Comparison of ENCODE assay signal across 28 mouse cellular contexts in the genomic region with DNA sequence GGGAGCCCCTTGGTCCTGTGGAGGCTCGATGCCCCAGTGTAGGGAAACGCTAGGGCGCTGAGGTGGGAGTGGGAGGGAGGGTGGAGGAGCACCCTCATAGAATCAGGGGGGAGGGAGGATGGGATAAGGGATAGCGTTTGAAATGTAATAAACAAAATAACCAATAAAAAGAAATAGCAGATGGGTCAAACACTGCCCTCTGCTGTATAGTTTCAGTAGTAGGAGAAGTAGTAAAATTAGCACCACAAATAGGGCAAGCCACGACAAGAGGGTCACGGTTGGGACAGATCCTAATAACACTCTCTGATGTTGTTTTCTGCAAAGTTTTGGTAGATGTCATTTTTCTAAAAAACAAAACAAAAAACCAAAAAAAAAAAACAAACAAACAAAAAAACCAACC.
DNase-seq lines count a peak whose midpoint lies in the region; ATAC-seq and TF ChIP-seq lines count a peak whose summit lies in the region.
"Had no signal": no experiment of that assay in that cellular context is flagged by ENCODE, and none has a peak within 500 bp of the region (broad histone marks: within the 10 kb centered on the region; RNA-seq: fewer than 3 reads in every experiment).

No protein-coding gene starts in this region.

- H3K9ac ChIP-seq in intestine, postnatal 0 days (ENCODE audit: low read depth, low read length) = no peak overlapping the region
- no peak overlapping the region for H3K9ac ChIP-seq in intestine, embryonic 15.5 days
- no peak overlapping the region for H3K9ac ChIP-seq in lung, postnatal 0 days (replicated peaks; ENCODE audit: low read depth)
- no peak overlapping the region for H3K9ac ChIP-seq in CH12.LX (ENCODE audit: insufficient read depth, low read depth)
- H3K9ac ChIP-seq in stomach, postnatal 0 days (ENCODE audit: low read length) = no peak overlapping the region
- H3K9ac ChIP-seq in hindbrain, embryonic 13.5 days = no peak overlapping the region
- H3K9ac ChIP-seq: liver, embryonic 13.5 days; lung, embryonic 15.5 days; midbrain, embryonic 13.5 days had no signal

- no peaks in the 10 kb centered on the region for H3K4me1 ChIP-seq in intestine, postnatal 0 days (replicated peaks; ENCODE audit: control insufficient read depth, insufficient read depth, low read length)
- no peaks in the 10 kb centered on the region; the same call in 1 of the 2 replicates for H3K4me1 ChIP-seq in intestine, embryonic 15.5 days (replicated peaks)
- no peaks in the 10 kb centered on the region for H3K4me1 ChIP-seq in lung, postnatal 0 days (ENCODE audit: insufficient read depth, low read depth, low read length)
- H3K4me1 ChIP-seq in CH12.LX (ENCODE audit: control insufficient read depth in 1 of 2, insufficient read depth in 2 of 2) = peaks cover 4 to 19% of the 10 kb centered on the region in 2 experiments
- H3K4me1 ChIP-seq in stomach, postnatal 0 days (replicated peaks; ENCODE audit: control insufficient read depth, insufficient read depth) = no peaks in the 10 kb centered on the region
- 0 out of 2 replicates have a peak, but pooled peaks cover 2% of the 10 kb centered on the region for H3K4me1 ChIP-seq in hindbrain, embryonic 13.5 days (replicated peaks)
- H3K4me1 ChIP-seq: liver, embryonic 13.5 days; megakaryocyte, embryonic 14.5 days had no signal

- no peak overlapping the region for H3K4me2 ChIP-seq in intestine, postnatal 0 days (replicated peaks; ENCODE audit: low read depth)
- no peak overlapping the region for H3K4me2 ChIP-seq in intestine, embryonic 15.5 days (replicated peaks)
- no peak overlapping the region for H3K4me2 ChIP-seq in lung, postnatal 0 days (replicated peaks; ENCODE audit: low read depth, low read length)
- no peak overlapping the region for H3K4me2 ChIP-seq in CH12.LX (ENCODE audit: insufficient read depth, low read depth, poor library complexity, severe bottlenecking)
- no peak overlapping the region for H3K4me2 ChIP-seq in stomach, postnatal 0 days (replicated peaks; ENCODE audit: low read depth)
- H3K4me2 ChIP-seq in hindbrain, embryonic 13.5 days = no peak overlapping the region
- H3K4me2 ChIP-seq: liver, embryonic 13.5 days; lung, embryonic 15.5 days; midbrain, embryonic 13.5 days had no signal

- no peak for TF ChIP-seq EP300 in lung, postnatal 0 days (IDR thresholded peaks at IDR 0.05)
- TF ChIP-seq EP300 in CH12.LX (IDR thresholded peaks at IDR 0.05; ENCODE audit: low read length) = no peak
- TF ChIP-seq EP300 in stomach, postnatal 0 days (optimal IDR thresholded peaks at IDR 0.05) = no peak

- H3K27ac ChIP-seq in intestine, postnatal 0 days (ENCODE audit: low read depth, low read length) = no peak overlapping the region
- H3K27ac ChIP-seq in intestine, embryonic 15.5 days = no peak overlapping the region
- H3K27ac ChIP-seq in lung, postnatal 0 days (ENCODE audit: low read length) = no peak overlapping the region
- no peak overlapping the region for H3K27ac ChIP-seq in CH12.LX (ENCODE audit: insufficient read depth, low read depth)
- H3K27ac ChIP-seq in stomach, postnatal 0 days (replicated peaks) = no peak overlapping the region
- no peak overlapping the region for H3K27ac ChIP-seq in hindbrain, embryonic 13.5 days
- H3K27ac ChIP-seq: hindbrain, postnatal 0 days; liver, embryonic 13.5 days; lung, embryonic 15.5 days; midbrain, embryonic 13.5 days had no signal

- ATAC-seq in intestine, postnatal 0 days = no peak
- no peak for ATAC-seq in intestine, embryonic 15.5 days
- ATAC-seq in lung, postnatal 0 days = no peak
- ATAC-seq in stomach, postnatal 0 days (ENCODE audit: low FRiP score, low TSS enrichment) = no peak
- ATAC-seq in hindbrain, embryonic 13.5 days (ENCODE audit: low FRiP score) = no peak
- ATAC-seq: activated CD4-positive, CD25-positive, alpha-beta regulatory T cell, adult 4 months; forebrain, embryonic 16.5 days; hindbrain, postnatal 0 days; intestine, embryonic 16.5 days; midbrain, embryonic 13.5 days had no signal

- in situ Hi-C loops in CH12.LX (cut with MboI; ENCODE audit: low pct_ligation_motif_present, low pct_unique_long_range_greater_than_20kb, low sequenced_read_pairs) = no loop called here

- no peaks in the 10 kb centered on the region for H3K79me2 ChIP-seq in CH12.LX (replicated peaks; ENCODE audit: control insufficient read depth, extremely low read depth, insufficient read depth, poor library complexity, severe bottlenecking)

- peak; percentile 4 for DNase-seq in lung, postnatal 0 days (ENCODE audit: low spot score)
- no peak for DNase-seq in lung, postnatal 10 days
- DNase-seq in CH12.LX (ENCODE audit: extremely low read depth) = peak; percentile 12
- no peak for DNase-seq in stomach, postnatal 0 days (ENCODE audit: low spot score)
- DNase-seq: adrenal gland, adult 8-10 months; cerebellum, adult 11 months; cerebellum, adult 9-11 months; embryo, embryonic 11 days; gastrocnemius, postnatal 10 days; kidney, postnatal 25 days; left cerebral cortex, postnatal 4 days; liver, embryonic 13.5 days; lung, postnatal 4 days; retina, postnatal 1 day; right cerebral cortex, postnatal 14 days; thymus, adult 2 months; thymus, postnatal 36 days had no signal

- no peak for TF ChIP-seq POLR2A in CH12.LX (IDR thresholded peaks at IDR 0.05; ENCODE audit: low read depth, low read length)

- H3K27me3 ChIP-seq in intestine, postnatal 0 days (replicated peaks; ENCODE audit: control insufficient read depth, insufficient read depth, low read length) = no peaks in the 10 kb centered on the region
- no peaks in the 10 kb centered on the region for H3K27me3 ChIP-seq in intestine, embryonic 15.5 days (replicated peaks)
- no peaks in the 10 kb centered on the region for H3K27me3 ChIP-seq in lung, postnatal 0 days (replicated peaks; ENCODE audit: insufficient read depth, low read length)
- no peaks in the 10 kb centered on the region for H3K27me3 ChIP-seq in CH12.LX (replicated peaks)
- no peaks in the 10 kb centered on the region for H3K27me3 ChIP-seq in stomach, postnatal 0 days (ENCODE audit: control insufficient read depth, insufficient read depth, low read length)
- no peaks in the 10 kb centered on the region for H3K27me3 ChIP-seq in hindbrain, embryonic 13.5 days
- H3K27me3 ChIP-seq: liver, embryonic 13.5 days; midbrain, embryonic 13.5 days had no signal

- WGBS in intestine, postnatal 0 days = 79% methylated on average over 6 of the region's 6 CpGs
- WGBS in intestine, embryonic 15.5 days = 74% methylated on average over 6 of the region's 6 CpGs
- WGBS in lung, postnatal 0 days = 82% methylated on average over 6 of the region's 6 CpGs
- 78% methylated on average over 6 of the region's 6 CpGs for WGBS in stomach, postnatal 0 days
- 74% methylated on average over 6 of the region's 6 CpGs for WGBS in hindbrain, embryonic 13.5 days

- H3K4me3 ChIP-seq in intestine, postnatal 0 days (ENCODE audit: low read depth, low read length) = no peak overlapping the region
- no peak overlapping the region for H3K4me3 ChIP-seq in intestine, embryonic 15.5 days (replicated peaks)
- no peak overlapping the region for H3K4me3 ChIP-seq in lung, postnatal 0 days (ENCODE audit: low read depth, low read length)
- no peak overlapping the region for H3K4me3 ChIP-seq in CH12.LX (replicated peaks in 1 of 3; ENCODE audit: low read depth in 2 of 3, low read length in 2 of 3, poor library complexity in 1 of 3)
- H3K4me3 ChIP-seq in stomach, postnatal 0 days (ENCODE audit: low read depth, low read length) = no peak overlapping the region
- H3K4me3 ChIP-seq in hindbrain, embryonic 13.5 days = no peak overlapping the region
- H3K4me3 ChIP-seq: erythroblast, embryonic 14.5 days; liver, embryonic 13.5 days; lung, embryonic 15.5 days; megakaryocyte, embryonic 14.5 days; midbrain, embryonic 13.5 days had no signal

- H3K36me3 ChIP-seq in intestine, postnatal 0 days (ENCODE audit: control insufficient read depth, insufficient read depth) = no peaks in the 10 kb centered on the region
- no peaks in the 10 kb centered on the region for H3K36me3 ChIP-seq in intestine, embryonic 15.5 days
- H3K36me3 ChIP-seq in lung, postnatal 0 days (ENCODE audit: insufficient read depth, low read length) = no peaks in the 10 kb centered on the region
- no peaks in the 10 kb centered on the region for H3K36me3 ChIP-seq in CH12.LX (replicated peaks in 1 of 2; ENCODE audit: control insufficient read depth in 1 of 2, insufficient read depth in 1 of 2, low read length in 1 of 2)
- no peaks in the 10 kb centered on the region for H3K36me3 ChIP-seq in stomach, postnatal 0 days (ENCODE audit: control insufficient read depth, insufficient read depth, low read length)
- no peaks in the 10 kb centered on the region for H3K36me3 ChIP-seq in hindbrain, embryonic 13.5 days
- H3K36me3 ChIP-seq: liver, embryonic 13.5 days; lung, embryonic 15.5 days; midbrain, embryonic 13.5 days had no signal

- H3K9me3 ChIP-seq in intestine, postnatal 0 days (ENCODE audit: control insufficient read depth) = no peaks in the 10 kb centered on the region
- no peaks in the 10 kb centered on the region for H3K9me3 ChIP-seq in intestine, embryonic 15.5 days
- H3K9me3 ChIP-seq in lung, postnatal 0 days (ENCODE audit: low read length) = no peaks in the 10 kb centered on the region
- H3K9me3 ChIP-seq in CH12.LX (replicated peaks; ENCODE audit: low read length) = no peaks in the 10 kb centered on the region
- H3K9me3 ChIP-seq in stomach, postnatal 0 days (ENCODE audit: control insufficient read depth, low read length) = no peaks in the 10 kb centered on the region
- H3K9me3 ChIP-seq in hindbrain, embryonic 13.5 days = no peaks in the 10 kb centered on the region
- H3K9me3 ChIP-seq: liver, embryonic 13.5 days; lung, embryonic 15.5 days; megakaryocyte, embryonic 14.5 days; midbrain, embryonic 13.5 days had no signal

- dilution Hi-C loops in CH12.LX (cut with MboI; ENCODE audit: extremely low pct_ligation_motif_present, extremely low pct_unique_long_range_greater_than_20kb, low sequenced_read_pairs) = no loop called here

- peak; percentile 47 for TF ChIP-seq CTCF in intestine, postnatal 0 days (IDR thresholded peaks at IDR 0.05; ENCODE audit: low read depth)
- TF ChIP-seq CTCF in lung, postnatal 0 days (IDR thresholded peaks at IDR 0.05) = peak; percentile 29
- peak in 1 of 2 experiments; percentile 61; a peak in 2 of 4 replicates for TF ChIP-seq CTCF in CH12.LX (conservative IDR thresholded peaks at IDR 0.05 in 1 of 2, IDR thresholded peaks at IDR 0.05 in 1 of 2; ENCODE audit: low read depth in 2 of 2, low read length in 2 of 2)
- TF ChIP-seq CTCF in stomach, postnatal 0 days (IDR thresholded peaks at IDR 0.05; ENCODE audit: low read depth) = peak; percentile 43

- peak; percentile 29 for TF ChIP-seq RAD21 in CH12.LX (IDR thresholded peaks at IDR 0.05; ENCODE audit: low read depth, low read length)

TF ChIP-seq in CH12.LX, 34 proteins besides CTCF, POLR2A, EP300 and RAD21:
- TF ChIP-seq ETS1 (conservative IDR thresholded peaks at IDR 0.05; ENCODE audit: low read depth, low read length) = no peak

Comparison
In these comparisons a context has a peak if more than half of its experiments do, and no peak if none do; other contexts are left out.
1. DNase-seq: peak in lung, postnatal 0 days (single experiment) and CH12.LX (single experiment); none in lung, postnatal 10 days (single experiment) and stomach, postnatal 0 days (single experiment).